Mouse (Mus musculus): Measurements from ENCODE around the gene Nrcam.

- TF ChIP-seq CTCF (IDR thresholded peaks at IDR 0.05; ENCODE audit: extremely low read depth, insufficient read length, insufficient replicate concordance, low read depth, low read length), result no peak
- no peak for TF ChIP-seq POLR2A (IDR thresholded peaks at IDR 0.05; ENCODE audit: low read depth, low read length)
Measured at GRCm38 (mm10) chr12:44570070-44570469, 241.4 kb downstream of the Nrcam start.

Measured in small intestine, adult 2 months (tissue).